Mouse (Mus musculus) CD4-positive helper T cell, adult 2 months (primary cell): Measurements from ENCODE around the gene Syt1.

Experiments used
- DNase-seq: peaks from one replicate; pipeline ENCODE4 v3.0.0-alpha.2; 2012; ENCODE audit warnings: low read depth, missing footprints, low spot score

Gene Syt1

GRCm38 (mm10) chr10:108885769-108886168, 125.0 kb downstream of the Syt1 start:
- no peak for DNase-seq

GRCm38 (mm10) chr10:108884520-108884919, 126.3 kb downstream of the Syt1 start:
- DNase-seq, result no peak

GRCm38 (mm10) chr10:108880372-108880771, 130.4 kb downstream of the Syt1 start:
- DNase-seq, result no peak

GRCm38 (mm10) chr10:108875730-108876129, 135.1 kb downstream of the Syt1 start:
- DNase-seq, result no peak

- no peak for DNase-seq
These were observed 136.1 kb downstream of the Syt1 start for GRCm38 (mm10) chr10:108874687-108875086.

- no peak for DNase-seq
These were observed 138.4 kb downstream of the Syt1 start for GRCm38 (mm10) chr10:108872359-108872758.

GRCm38 (mm10) chr10:108870586-108870985, 140.2 kb downstream of the Syt1 start:
- DNase-seq, result no peak

- no peak for DNase-seq
These were observed 142.6 kb downstream of the Syt1 start for GRCm38 (mm10) chr10:108868136-108868535.

- DNase-seq, result no peak
These were observed 143.6 kb downstream of the Syt1 start for GRCm38 (mm10) chr10:108867202-108867601.

- DNase-seq, result no peak
These were observed 145.2 kb downstream of the Syt1 start for GRCm38 (mm10) chr10:108865586-108865985.

- DNase-seq, result no peak
These were observed 154.8 kb downstream of the Syt1 start for GRCm38 (mm10) chr10:108855986-108856385.

- no peak for DNase-seq
These were observed 158.0 kb downstream of the Syt1 start for GRCm38 (mm10) chr10:108852757-108853156.

GRCm38 (mm10) chr10:108837434-108837833, 173.3 kb downstream of the Syt1 start:
- no peak for DNase-seq

- DNase-seq, result no peak
These were observed 178.5 kb downstream of the Syt1 start for GRCm38 (mm10) chr10:108832248-108832647.

GRCm38 (mm10) chr10:108831801-108832200, 179.0 kb downstream of the Syt1 start:
- no peak for DNase-seq

- DNase-seq, result no peak
These were observed 188.5 kb downstream of the Syt1 start for GRCm38 (mm10) chr10:108822273-108822672.

GRCm38 (mm10) chr10:108815339-108815738, 195.4 kb downstream of the Syt1 start:
- DNase-seq, result no peak

- DNase-seq, result no peak
These were observed 206.4 kb downstream of the Syt1 start for GRCm38 (mm10) chr10:108804380-108804779.

- DNase-seq, result no peak
These were observed 210.0 kb downstream of the Syt1 start for GRCm38 (mm10) chr10:108800776-108801175.

- no peak for DNase-seq
These were observed 212.0 kb downstream of the Syt1 start for GRCm38 (mm10) chr10:108798826-108799225.

GRCm38 (mm10) chr10:108782817-108783216, 228.0 kb downstream of the Syt1 start:
- DNase-seq, result no peak

GRCm38 (mm10) chr10:108780614-108781013, 230.2 kb downstream of the Syt1 start:
- no peak for DNase-seq

- DNase-seq, result no peak
These were observed 234.0 kb downstream of the Syt1 start for GRCm38 (mm10) chr10:108776735-108777134.

GRCm38 (mm10) chr10:108771081-108771480, 239.7 kb downstream of the Syt1 start:
- DNase-seq, result no peak
